Mouse (Mus musculus) G1E (cell line): ENCODE measurements around the gene Tmem242. TPM values are rescaled to one million over a fixed set of nuclear protein-coding genes. Genes with fewer than 3 reads are reported as not detected.

Source experiments
- ATAC-seq: 2 replicates; pipeline ENCODE4 v1.8.0; 2016; ENCODE audit warnings: mild to moderate bottlenecking; ENCODE audit not compliant: insufficient number of reproducible peaks, poor library complexity, low FRiP score, severe bottlenecking; ENCODE audit errors: extremely low read depth
- DNase-seq: peaks from one replicate; pipeline ENCODE4 v3.0.0; 2012; ENCODE audit warnings: low spot score
- H3K27me3 ChIP-seq: 2 replicates; pipeline ENCODE4 v1.6.1; 2012; ENCODE audit warnings: mild to moderate bottlenecking, low read length, inconsistent platforms; ENCODE audit not compliant: insufficient read depth
- H3K36me3 ChIP-seq: replicated peaks from 2 replicates; pipeline ENCODE3; 2012; ENCODE audit warnings: mild to moderate bottlenecking, inconsistent platforms
- H3K4me1 ChIP-seq: 2 replicates; pipeline ENCODE4 v1.6.1; 2012; ENCODE audit warnings: low read depth, low read length, inconsistent platforms, mixed read lengths; ENCODE audit not compliant: insufficient read depth
- H3K4me3 ChIP-seq: 2 replicates; pipeline ENCODE4 v1.5.1; 2012; ENCODE audit warnings: low read depth, mild to moderate bottlenecking, inconsistent platforms, low read length, moderate library complexity, mixed read lengths
- H3K9me3 ChIP-seq: replicated peaks from 2 replicates; pipeline ENCODE4 v1.6.1; 2012; ENCODE audit warnings: inconsistent platforms
- CTCF ChIP-seq: IDR thresholded peaks from 2 replicates; pipeline ENCODE4 v1.5.1; 2012; ENCODE audit warnings: low read depth, low read length, inconsistent platforms, mixed read lengths
- GATA1 ChIP-seq: IDR thresholded peaks from 2 replicates; pipeline ENCODE4 v1.6.1; 2012; ENCODE audit warnings: borderline replicate concordance, low read length, inconsistent platforms, mixed read lengths
- GATA2 ChIP-seq: IDR thresholded peaks from 2 replicates; pipeline ENCODE4 v1.6.1; 2012; ENCODE audit warnings: low read depth, low read length, inconsistent platforms, borderline replicate concordance
- POLR2AphosphoS5 ChIP-seq: IDR thresholded peaks from 2 replicates; pipeline ENCODE4 v1.6.1; 2012; ENCODE audit warnings: low read depth, low read length, inconsistent platforms; ENCODE audit not compliant: insufficient replicate concordance
- TAL1 ChIP-seq: conservative IDR thresholded peaks from 2 replicates; pipeline ENCODE4 v1.6.1; 2012; ENCODE audit warnings: low read depth, low read length, inconsistent platforms, mixed read lengths
- polyA plus RNA-seq: library from polyadenylated mRNA; stranded (reverse); fragments of >175 nt; gene quantifications from 2 replicates; pipeline ENCODE4 v1.2.3, GENCODE M21; 2012
- total RNA-seq, 2 experiments: library from RNA; stranded (forward) in 1 of 2; stranded (reverse) in 1 of 2; fragments of 200-1000 nt in 1 of 2; fragments of >200 nt in 1 of 2; fragmentation: Nextera tagmentation in 1 of 2; gene quantifications; 2 replicates each; pipeline ENCODE4 v1.2.3; 2014 to 2017

Gene Tmem242
- total and polyA plus RNA-seq, 3 experiments = 22.7 to 73.1 (median 52.6) TPM

DNA sequence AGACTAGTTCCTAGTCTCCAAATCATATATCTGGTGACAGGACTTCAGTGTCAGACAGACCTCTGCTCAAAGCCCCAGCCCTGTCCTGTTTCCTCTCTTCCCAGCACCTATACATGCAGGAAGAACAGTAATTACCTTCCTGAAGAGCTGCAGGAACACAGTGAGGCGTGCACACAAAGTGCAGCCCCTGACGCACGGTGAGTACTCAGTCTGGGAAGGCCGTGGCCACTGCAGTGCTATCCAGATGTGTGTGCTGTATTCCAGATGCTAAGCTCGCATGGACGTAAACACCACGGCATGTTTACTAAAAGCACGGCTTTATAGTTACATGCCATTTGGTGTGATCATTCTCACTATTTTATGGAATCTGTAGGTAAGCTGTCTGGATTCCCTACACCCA, 27.8 kb downstream of the Tmem242 start:
- peaks cover 65% of the 10 kb centered on the region for H3K36me3 ChIP-seq
- ATAC-seq (no peak), DNase-seq (no peak)
- no peak overlapping the region for H3K4me3 ChIP-seq
- no peak for TF ChIP-seq GATA2
- no peak for TF ChIP-seq POLR2AphosphoS5
- TF ChIP-seq TAL1 = no peak
- TF ChIP-seq GATA1 = no peak
- TF ChIP-seq CTCF = no peak
- H3K27me3 ChIP-seq = no peaks in the 10 kb centered on the region
- H3K4me1 ChIP-seq = no peaks in the 10 kb centered on the region; the same call in 1 of the 2 replicates
- no peaks in the 10 kb centered on the region for H3K9me3 ChIP-seq

DNA sequence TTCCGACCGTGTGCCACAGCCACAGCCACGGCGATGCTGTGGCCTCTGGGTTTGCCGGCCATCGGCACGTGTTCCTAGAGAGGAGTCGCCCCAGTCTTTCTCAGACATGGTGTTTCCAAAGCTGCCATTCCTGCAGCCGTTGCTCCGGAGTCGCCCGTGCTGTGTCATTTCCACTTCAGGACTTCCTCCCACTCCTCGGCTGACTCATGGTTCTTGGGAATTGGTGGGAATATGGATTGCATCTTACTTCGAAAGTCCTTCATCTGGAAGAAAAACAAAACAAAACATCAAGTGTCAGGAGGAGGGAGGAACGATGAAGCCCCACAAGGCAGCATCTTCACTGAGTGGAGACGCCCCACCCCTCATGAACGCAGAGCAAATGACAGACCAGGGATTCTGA, 28.9 kb downstream of the Tmem242 start:
- DNase-seq (no peak), ATAC-seq (no peak)
- Histone ChIP-seq H3K4me3 (no peak overlapping the region), H3K27me3 (0 out of 2 replicates have a peak, but pooled peaks cover 5% of the 10 kb centered on the region), H3K36me3 (peaks cover 57% of the 10 kb centered on the region), H3K9me3 (no peaks in the 10 kb centered on the region), H3K4me1 (peaks cover 6% of the 10 kb centered on the region)
- TF ChIP-seq GATA1 (no peak), TAL1 (no peak), CTCF (no peak), GATA2 (no peak), POLR2AphosphoS5 (no peak)

DNA sequence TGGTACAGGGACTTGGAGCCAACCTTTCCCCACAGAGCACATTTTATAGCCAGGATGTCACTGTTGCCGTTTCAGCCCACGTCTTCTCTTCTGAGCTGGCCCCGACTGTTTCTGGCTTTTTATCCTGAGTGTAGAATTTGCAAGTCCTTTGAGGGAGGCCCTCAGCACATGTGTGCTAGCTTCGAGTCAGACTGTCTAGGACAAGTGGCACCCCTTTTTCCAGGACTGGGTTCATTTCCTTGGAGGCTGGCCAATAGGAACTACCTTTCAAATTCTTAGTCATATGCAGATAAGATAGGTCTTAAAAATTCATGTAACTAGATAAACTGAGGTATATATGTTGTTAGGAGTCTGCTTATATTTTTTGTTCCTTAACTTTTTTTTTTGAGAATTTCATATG, 29.7 kb downstream of the Tmem242 start:
- Histone ChIP-seq H3K36me3 (peaks cover 53% of the 10 kb centered on the region), H3K4me1 (peaks cover 6% of the 10 kb centered on the region), H3K9me3 (no peaks in the 10 kb centered on the region), H3K27me3 (peaks cover 8% of the 10 kb centered on the region; the same call in 1 of the 2 replicates), H3K4me3 (no peak overlapping the region)
- TF ChIP-seq GATA1 (no peak), GATA2 (no peak), CTCF (no peak), TAL1 (no peak), POLR2AphosphoS5 (no peak)
- no peak for ATAC-seq
- DNase-seq = no peak

DNA sequence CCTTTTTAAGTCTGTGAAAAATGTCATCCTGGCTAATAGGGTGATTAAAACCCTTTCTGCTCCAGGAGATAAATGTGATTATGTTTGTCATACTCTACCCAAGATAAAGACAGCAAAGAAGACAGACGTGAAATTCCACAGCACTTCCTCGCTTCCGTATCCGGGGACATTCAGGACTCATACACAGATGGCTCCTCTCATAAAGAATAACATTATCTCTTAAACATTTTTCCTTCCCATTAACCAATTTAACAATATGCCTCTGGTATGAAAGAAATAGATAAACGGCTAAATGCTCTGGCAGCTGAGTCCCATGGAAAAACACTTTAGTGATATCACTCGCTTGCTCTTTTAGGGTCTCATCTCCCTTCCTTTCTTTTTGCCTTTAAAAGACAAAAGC, 33.0 kb downstream of the Tmem242 start:
- no peak for DNase-seq
- no peak for ATAC-seq
- Histone ChIP-seq H3K27me3 (peaks cover 28% of the 10 kb centered on the region), H3K9me3 (no peaks in the 10 kb centered on the region), H3K36me3 (peaks cover 23% of the 10 kb centered on the region), H3K4me3 (no peak overlapping the region), H3K4me1 (peaks cover 12% of the 10 kb centered on the region)
- TF ChIP-seq POLR2AphosphoS5 = no peak
- no peak for TF ChIP-seq GATA2
- no peak for TF ChIP-seq GATA1
- no peak for TF ChIP-seq CTCF
- TF ChIP-seq TAL1 = no peak

DNA sequence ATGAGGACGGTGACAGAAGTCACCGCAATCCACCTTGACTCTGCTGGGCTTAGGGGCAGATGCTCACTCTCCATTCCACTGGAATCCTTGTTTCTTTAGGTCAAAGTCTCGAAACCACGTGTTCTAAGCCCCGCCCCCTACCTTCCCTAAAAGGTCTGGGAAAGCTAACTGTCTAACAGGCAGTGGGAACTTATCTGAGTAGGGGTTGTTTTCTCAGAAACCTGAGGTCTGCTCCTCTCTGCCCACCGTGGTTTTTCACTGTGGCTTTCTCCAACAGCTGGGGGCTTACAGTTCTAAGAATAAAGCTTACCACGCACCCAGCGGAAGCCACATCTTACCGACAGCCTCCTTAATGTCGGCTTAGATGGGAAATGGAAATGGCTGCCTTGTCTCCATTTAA, 33.5 kb downstream of the Tmem242 start:
- Histone ChIP-seq H3K36me3 (peaks cover 18% of the 10 kb centered on the region), H3K4me1 (peaks cover 14% of the 10 kb centered on the region), H3K9me3 (no peaks in the 10 kb centered on the region), H3K27me3 (peaks cover 31% of the 10 kb centered on the region), H3K4me3 (no peak overlapping the region)
- DNase-seq (no peak), ATAC-seq (no peak)
- no peak for TF ChIP-seq POLR2AphosphoS5
- TF ChIP-seq CTCF = no peak
- TF ChIP-seq GATA2 = no peak
- TF ChIP-seq TAL1 = no peak
- no peak for TF ChIP-seq GATA1

DNA sequence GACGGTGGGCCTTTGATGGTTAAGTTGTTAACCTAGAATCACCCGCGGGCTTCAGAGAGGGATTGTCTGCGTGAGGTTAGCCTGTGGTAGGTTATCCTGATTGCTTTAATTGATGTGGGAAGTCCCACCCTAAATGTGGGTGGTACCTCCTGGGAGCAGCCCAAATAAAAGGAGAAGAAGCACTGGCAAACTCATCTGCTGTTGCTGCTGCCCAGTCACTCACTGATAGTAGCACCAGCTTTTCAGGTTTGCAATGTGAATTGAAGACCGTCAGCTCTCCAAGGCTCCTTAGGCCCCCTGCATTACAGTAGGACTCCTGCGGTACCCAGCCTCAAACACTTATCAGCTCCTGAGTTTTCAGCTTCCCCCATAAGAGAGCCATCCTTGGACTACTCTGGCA, 36.2 kb downstream of the Tmem242 start:
- H3K27me3 ChIP-seq = peaks cover 51% of the 10 kb centered on the region
- H3K36me3 ChIP-seq = no peaks in the 10 kb centered on the region
- DNase-seq (no peak), ATAC-seq (no peak)
- H3K4me1 ChIP-seq = peaks cover 14% of the 10 kb centered on the region
- no peak for TF ChIP-seq TAL1
- no peak for TF ChIP-seq GATA2
- no peak for TF ChIP-seq CTCF
- TF ChIP-seq POLR2AphosphoS5 = no peak
- no peak for TF ChIP-seq GATA1
- no peaks in the 10 kb centered on the region for H3K9me3 ChIP-seq
- no peak overlapping the region for H3K4me3 ChIP-seq

DNA sequence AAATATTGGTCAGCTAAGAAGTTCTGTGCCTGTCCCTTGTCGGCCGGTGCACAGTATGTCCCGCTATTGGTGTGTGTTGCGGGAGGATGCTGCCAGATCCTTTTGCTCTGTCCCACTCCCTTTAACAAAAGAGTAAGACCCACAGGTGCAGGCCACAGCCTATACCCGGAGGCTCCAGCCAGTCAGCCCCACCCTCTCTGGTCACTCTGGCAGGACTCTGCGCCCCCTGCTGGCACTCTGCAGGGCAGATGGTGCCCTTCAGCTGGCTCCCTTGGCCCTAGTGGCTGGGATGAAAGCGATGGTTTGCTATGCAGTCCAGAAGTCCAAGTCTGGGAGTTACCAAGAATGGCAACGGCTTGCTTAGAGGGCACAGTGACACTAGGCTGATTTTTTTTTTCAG, 37.4 kb downstream of the Tmem242 start:
- Histone ChIP-seq H3K36me3 (no peaks in the 10 kb centered on the region), H3K27me3 (peaks cover 59% of the 10 kb centered on the region), H3K4me1 (peaks cover 15% of the 10 kb centered on the region), H3K4me3 (no peak overlapping the region), H3K9me3 (no peaks in the 10 kb centered on the region)
- DNase-seq = peak; percentile 29
- TF ChIP-seq POLR2AphosphoS5 (no peak), GATA2 (no peak), CTCF (peak; percentile 46; the same call in 1 of the 2 replicates), GATA1 (no peak), TAL1 (no peak)
- peak; percentile 34; the same call in 1 of the 2 replicates for ATAC-seq
